Mouse (Mus musculus) MEL (cell line): ENCODE measurements at regions not wholly inside any gene's neighbourhood (a gene's known extent, or its start where the extent isn't known, plus 50 kb on each side); places are given as distances from the start of the nearest gene placed in this dataset.

Experiments used
- CHD2 ChIP-seq: IDR thresholded peaks from 2 replicates; pipeline ENCODE4 v1.6.1; 2011; ENCODE audit warnings: low read length, improper control_type of control experiment
- CTCF ChIP-seq, 3 experiments: IDR thresholded peaks in 2 of 3; conservative IDR thresholded peaks in 1 of 3; 2 replicates each; pipeline ENCODE4 v1.5.1; 2011 to 2012; ENCODE audit warnings: low read length in 3 of 3, low read depth in 2 of 3, mild to moderate bottlenecking in 2 of 3, improper control_type of control experiment in 1 of 3, inconsistent platforms in 1 of 3, mixed read lengths in 1 of 3, moderate library complexity in 1 of 3; ENCODE audit not compliant: control insufficient read depth in 1 of 3, insufficient read depth in 1 of 3, poor library complexity in 1 of 3, severe bottlenecking in 1 of 3
- GATA1 ChIP-seq: IDR thresholded peaks from 2 replicates; pipeline ENCODE4 v1.6.1; 2011; ENCODE audit warnings: low read depth, low read length, improper control_type of control experiment
- HCFC1 ChIP-seq: IDR thresholded peaks from 2 replicates; pipeline ENCODE4 v1.6.1; 2012; ENCODE audit warnings: low read depth, mild to moderate bottlenecking, inconsistent platforms, low read length, improper control_type of control experiment, moderate library complexity
- MXI1 ChIP-seq: IDR thresholded peaks from 2 replicates; pipeline ENCODE4 v1.6.1; 2011; ENCODE audit warnings: mild to moderate bottlenecking, low read depth, low read length, improper control_type of control experiment
- POLR2A ChIP-seq, 2 experiments: IDR thresholded peaks; 2 replicates each; pipeline ENCODE4 v1.6.1; 2011 to 2012; ENCODE audit warnings: low read length in 2 of 2, mild to moderate bottlenecking in 2 of 2, control low read depth in 1 of 2, improper control_type of control experiment in 1 of 2, low read depth in 1 of 2, moderate library complexity in 1 of 2; ENCODE audit not compliant: control insufficient read depth in 1 of 2, insufficient read depth in 1 of 2, poor library complexity in 1 of 2
- POLR2AphosphoS2 ChIP-seq: IDR thresholded peaks from 2 replicates; pipeline ENCODE4 v1.6.1; 2011; ENCODE audit warnings: low read length, improper control_type of control experiment
- RCOR1 ChIP-seq: IDR thresholded peaks from 2 replicates; pipeline ENCODE4 v1.6.1; 2012; ENCODE audit warnings: low read depth, mild to moderate bottlenecking, inconsistent platforms, low read length, improper control_type of control experiment
- TCF12 ChIP-seq: IDR thresholded peaks from 2 replicates; pipeline ENCODE4 v1.6.1; 2014; ENCODE audit warnings: low read depth, mild to moderate bottlenecking, inconsistent platforms, low read length, improper control_type of control experiment, moderate library complexity
- UBTF ChIP-seq: IDR thresholded peaks from 2 replicates; pipeline ENCODE4 v1.6.1; 2012; ENCODE audit warnings: low read depth, mild to moderate bottlenecking, inconsistent platforms, low read length, improper control_type of control experiment, moderate library complexity, borderline replicate concordance; ENCODE audit not compliant: insufficient read depth
- ZC3H11A ChIP-seq: IDR thresholded peaks from 2 replicates; pipeline ENCODE4 v1.6.1; 2012; ENCODE audit warnings: low read depth, mild to moderate bottlenecking, inconsistent platforms, low read length, improper control_type of control experiment
- ZKSCAN1 ChIP-seq: IDR thresholded peaks from 2 replicates; pipeline ENCODE4 v1.6.1; 2012; ENCODE audit warnings: low read depth, mild to moderate bottlenecking, inconsistent platforms, low read length, improper control_type of control experiment, moderate library complexity
- ZNF384 ChIP-seq: IDR thresholded peaks from 2 replicates; pipeline ENCODE4 v1.6.1; 2012; ENCODE audit warnings: low read depth, mild to moderate bottlenecking, inconsistent platforms, low read length, improper control_type of control experiment

GRCm38 (mm10) chr17:65066135-65066534, 230.3 kb upstream of the 4930583I09Rik start:
- no peak for TF ChIP-seq POLR2A (IDR thresholded peaks at IDR 0.05; ENCODE audit: control insufficient read depth in 1 of 2, insufficient read depth in 1 of 2, low read depth in 1 of 2, low read length in 2 of 2, poor library complexity in 1 of 2)
- TF ChIP-seq MXI1: no peak
- no peak for TF ChIP-seq RCOR1
- no peak for TF ChIP-seq TCF12
- TF ChIP-seq CTCF (IDR thresholded peaks at IDR 0.05 in 2 of 3, conservative IDR thresholded peaks at IDR 0.05 in 1 of 3; ENCODE audit: control insufficient read depth in 1 of 3, insufficient read depth in 1 of 3, low read depth in 2 of 3, low read length in 3 of 3, poor library complexity in 1 of 3, severe bottlenecking in 1 of 3): no peak
- no peak for TF ChIP-seq GATA1
- no peak for TF ChIP-seq CHD2
- no peak for TF ChIP-seq POLR2AphosphoS2
- no peak for TF ChIP-seq ZC3H11A
- no peak for TF ChIP-seq ZKSCAN1
- no peak for TF ChIP-seq UBTF
- TF ChIP-seq HCFC1: no peak
- no peak for TF ChIP-seq ZNF384
